Mouse (Mus musculus): ENCODE data around the gene Meis1. TPM values are rescaled to one million over a fixed set of nuclear protein-coding genes. Genes with fewer than 3 reads are reported as not detected.
A peak's percentile ranks its signal among the peaks of the same experiment; 100 is the strongest.

Meis1 gene
- polyA plus RNA-seq, 1 experiment from 2014 or later, result 39.6 TPM

GRCm38 (mm10) chr11:18882315-18882714, 136.5 kb downstream of the Meis1 start:
- Histone ChIP-seq H3K27me3 (replicated peaks; ENCODE audit: insufficient read depth, low read length) (no peaks in the 10 kb centered on the region), H3K9ac (replicated peaks; ENCODE audit: low read depth) (no peak overlapping the region), H3K4me1 (ENCODE audit: insufficient read depth, low read depth, low read length) (no peaks in the 10 kb centered on the region), H3K36me3 (ENCODE audit: insufficient read depth, low read length) (no peaks in the 10 kb centered on the region), H3K4me2 (replicated peaks; ENCODE audit: low read depth, low read length) (no peak overlapping the region), H3K9me3 (ENCODE audit: low read length) (no peaks in the 10 kb centered on the region), H3K27ac (ENCODE audit: low read length) (no peak overlapping the region), H3K4me3 (ENCODE audit: low read depth, low read length) (no peak overlapping the region)
- DNase-seq (ENCODE audit: low spot score) (no peak), ATAC-seq (no peak)
- 89% methylated on average over 5 of the region's 5 CpGs for WGBS
- TF ChIP-seq CTCF (IDR thresholded peaks at IDR 0.05), result no peak
- no peak for TF ChIP-seq EP300 (IDR thresholded peaks at IDR 0.05)

GRCm38 (mm10) chr11:18880806-18881205, 138.0 kb downstream of the Meis1 start:
- Histone ChIP-seq H3K27ac (ENCODE audit: low read length) (no peak overlapping the region), H3K9me3 (ENCODE audit: low read length) (no peaks in the 10 kb centered on the region), H3K36me3 (ENCODE audit: insufficient read depth, low read length) (no peaks in the 10 kb centered on the region), H3K27me3 (replicated peaks; ENCODE audit: insufficient read depth, low read length) (0 out of 2 replicates have a peak, but pooled peaks cover 6% of the 10 kb centered on the region), H3K4me1 (ENCODE audit: insufficient read depth, low read depth, low read length) (peaks cover 4% of the 10 kb centered on the region), H3K4me2 (replicated peaks; ENCODE audit: low read depth, low read length) (no peak overlapping the region), H3K4me3 (ENCODE audit: low read depth, low read length) (no peak overlapping the region), H3K9ac (replicated peaks; ENCODE audit: low read depth) (no peak overlapping the region)
- 56% methylated on average over 5 of the region's 5 CpGs for WGBS
- TF ChIP-seq EP300 (IDR thresholded peaks at IDR 0.05) (no peak), CTCF (IDR thresholded peaks at IDR 0.05) (no peak)
- ATAC-seq, result no peak
- DNase-seq (ENCODE audit: low spot score), result peak; percentile 17

- DNase-seq (ENCODE audit: low spot score) (peak; percentile 23), ATAC-seq (no peak)
- Histone ChIP-seq H3K9me3 (ENCODE audit: low read length) (no peaks in the 10 kb centered on the region), H3K36me3 (ENCODE audit: insufficient read depth, low read length) (no peaks in the 10 kb centered on the region), H3K4me3 (ENCODE audit: low read depth, low read length) (no peak overlapping the region), H3K4me2 (replicated peaks; ENCODE audit: low read depth, low read length) (no peak overlapping the region), H3K27me3 (replicated peaks; ENCODE audit: insufficient read depth, low read length) (0 out of 2 replicates have a peak, but pooled peaks cover 14% of the 10 kb centered on the region), H3K4me1 (ENCODE audit: insufficient read depth, low read depth, low read length) (peaks cover 4% of the 10 kb centered on the region), H3K27ac (ENCODE audit: low read length) (no peak overlapping the region), H3K9ac (replicated peaks; ENCODE audit: low read depth) (no peak overlapping the region)
- TF ChIP-seq CTCF (IDR thresholded peaks at IDR 0.05), result no peak
- 0% methylated on average over 1 of the region's 1 CpGs for WGBS
Observed at GRCm38 (mm10) chr11:18879456-18879818, 139.3 kb downstream of the Meis1 start.

- H3K27ac ChIP-seq (ENCODE audit: low read length), result no peak overlapping the region; the same call in 1 of the 2 replicates
- peak overlapping the region; percentile 47; the same call in 1 of the 2 replicates for H3K4me3 ChIP-seq (ENCODE audit: low read depth, low read length)
- peak overlapping the region; percentile 70 for H3K4me2 ChIP-seq (replicated peaks; ENCODE audit: low read depth, low read length)
- no peaks in the 10 kb centered on the region for H3K9me3 ChIP-seq (ENCODE audit: low read length)
- 0 out of 2 replicates have a peak, but pooled peaks cover 14% of the 10 kb centered on the region for H3K27me3 ChIP-seq (replicated peaks; ENCODE audit: insufficient read depth, low read length)
- TF ChIP-seq EP300 (IDR thresholded peaks at IDR 0.05) (no peak), CTCF (IDR thresholded peaks at IDR 0.05) (no peak)
- H3K4me1 ChIP-seq (ENCODE audit: insufficient read depth, low read depth, low read length), result peaks cover 4% of the 10 kb centered on the region
- WGBS, result 11% methylated on average over 13 of the region's 13 CpGs
- DNase-seq (ENCODE audit: low spot score) (peak; percentile 28), ATAC-seq (no peak)
- no peaks in the 10 kb centered on the region for H3K36me3 ChIP-seq (ENCODE audit: insufficient read depth, low read length)
- no peak overlapping the region for H3K9ac ChIP-seq (replicated peaks; ENCODE audit: low read depth)
Observed at GRCm38 (mm10) chr11:18878748-18879455, 139.9 kb downstream of the Meis1 start.

GRCm38 (mm10) chr11:18878016-18878415, 140.8 kb downstream of the Meis1 start:
- H3K4me2 ChIP-seq (replicated peaks; ENCODE audit: low read depth, low read length), result peak overlapping the region; percentile 70
- peak overlapping the region; percentile 47 for H3K4me3 ChIP-seq (ENCODE audit: low read depth, low read length)
- peak; percentile 18 for ATAC-seq
- TF ChIP-seq EP300 (IDR thresholded peaks at IDR 0.05) (no peak), CTCF (IDR thresholded peaks at IDR 0.05) (no peak)
- H3K9ac ChIP-seq (replicated peaks; ENCODE audit: low read depth), result no peak overlapping the region
- H3K4me1 ChIP-seq (ENCODE audit: insufficient read depth, low read depth, low read length), result peaks cover 4% of the 10 kb centered on the region
- peak; percentile 64 for DNase-seq (ENCODE audit: low spot score)
- WGBS, result 1% methylated on average over 18 of the region's 18 CpGs
- peaks cover 14% of the 10 kb centered on the region; the same call in 1 of the 2 replicates for H3K27me3 ChIP-seq (replicated peaks; ENCODE audit: insufficient read depth, low read length)
- H3K9me3 ChIP-seq (ENCODE audit: low read length), result no peaks in the 10 kb centered on the region
- peak overlapping the region; percentile 82 for H3K27ac ChIP-seq (ENCODE audit: low read length)
- H3K36me3 ChIP-seq (ENCODE audit: insufficient read depth, low read length), result no peaks in the 10 kb centered on the region

GRCm38 (mm10) chr11:18877626-18878011, 141.2 kb downstream of the Meis1 start:
- WGBS, result 0% methylated on average over 23 of the region's 27 CpGs
- no peaks in the 10 kb centered on the region for H3K9me3 ChIP-seq (ENCODE audit: low read length)
- peak overlapping the region; percentile 47 for H3K4me3 ChIP-seq (ENCODE audit: low read depth, low read length)
- DNase-seq (ENCODE audit: low spot score), result peak; percentile 87
- H3K27me3 ChIP-seq (replicated peaks; ENCODE audit: insufficient read depth, low read length), result peaks cover 14% of the 10 kb centered on the region; the same call in 1 of the 2 replicates
- peak; percentile 87 for ATAC-seq
- H3K4me2 ChIP-seq (replicated peaks; ENCODE audit: low read depth, low read length), result peak overlapping the region; percentile 70
- H3K4me1 ChIP-seq (ENCODE audit: insufficient read depth, low read depth, low read length), result peaks cover 4% of the 10 kb centered on the region
- TF ChIP-seq CTCF (IDR thresholded peaks at IDR 0.05), result peak; percentile 67
- no peak for TF ChIP-seq EP300 (IDR thresholded peaks at IDR 0.05)
- no peaks in the 10 kb centered on the region for H3K36me3 ChIP-seq (ENCODE audit: insufficient read depth, low read length)
- peak overlapping the region; percentile 82 for H3K27ac ChIP-seq (ENCODE audit: low read length)
- no peak overlapping the region for H3K9ac ChIP-seq (replicated peaks; ENCODE audit: low read depth)

All from lung, postnatal 0 days (tissue).